Mouse (Mus musculus): ENCODE data around the gene Efnb2. TPM values are rescaled to one million over a fixed set of nuclear protein-coding genes. Genes with fewer than 3 reads are reported as not detected.

Efnb2 gene
- polyA plus RNA-seq, 1 experiment from 2014 or later: 16.2 TPM

DNA sequence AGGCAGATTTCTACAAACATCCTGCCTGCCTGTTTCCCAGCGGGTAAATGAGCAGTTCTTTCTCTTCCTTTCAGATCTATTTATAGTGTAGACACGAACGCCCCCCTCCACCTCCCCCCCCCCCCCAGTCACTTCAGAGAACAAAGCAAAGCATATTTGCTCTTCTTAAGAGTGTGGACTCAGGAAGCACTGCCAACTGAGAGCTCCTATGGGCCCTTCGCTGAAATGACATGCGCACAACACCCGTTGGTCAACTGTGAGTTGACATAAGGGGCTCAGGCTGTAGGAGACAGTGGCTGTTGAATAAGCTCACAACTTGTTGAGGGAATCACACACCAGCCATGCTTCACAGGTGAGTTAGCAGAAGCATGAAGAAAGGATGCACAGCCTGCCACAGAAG, 84.8 kb downstream of the Efnb2 start:
- Histone ChIP-seq H3K9me3 (no peaks in the 10 kb centered on the region), H3K9ac (replicated peaks) (no peak overlapping the region), H3K36me3 (no peaks in the 10 kb centered on the region), H3K4me3 (replicated peaks) (no peak overlapping the region), H3K27ac (no peak overlapping the region), H3K4me2 (replicated peaks) (no peak overlapping the region), H3K4me1 (replicated peaks) (peaks cover 43% of the 10 kb centered on the region), H3K27me3 (peaks cover 55% of the 10 kb centered on the region)
- WGBS: 39% methylated on average over 6 of the region's 6 CpGs
- ATAC-seq: 0 out of 2 replicates have a peak, but pooled peaks have one; percentile 9

DNA sequence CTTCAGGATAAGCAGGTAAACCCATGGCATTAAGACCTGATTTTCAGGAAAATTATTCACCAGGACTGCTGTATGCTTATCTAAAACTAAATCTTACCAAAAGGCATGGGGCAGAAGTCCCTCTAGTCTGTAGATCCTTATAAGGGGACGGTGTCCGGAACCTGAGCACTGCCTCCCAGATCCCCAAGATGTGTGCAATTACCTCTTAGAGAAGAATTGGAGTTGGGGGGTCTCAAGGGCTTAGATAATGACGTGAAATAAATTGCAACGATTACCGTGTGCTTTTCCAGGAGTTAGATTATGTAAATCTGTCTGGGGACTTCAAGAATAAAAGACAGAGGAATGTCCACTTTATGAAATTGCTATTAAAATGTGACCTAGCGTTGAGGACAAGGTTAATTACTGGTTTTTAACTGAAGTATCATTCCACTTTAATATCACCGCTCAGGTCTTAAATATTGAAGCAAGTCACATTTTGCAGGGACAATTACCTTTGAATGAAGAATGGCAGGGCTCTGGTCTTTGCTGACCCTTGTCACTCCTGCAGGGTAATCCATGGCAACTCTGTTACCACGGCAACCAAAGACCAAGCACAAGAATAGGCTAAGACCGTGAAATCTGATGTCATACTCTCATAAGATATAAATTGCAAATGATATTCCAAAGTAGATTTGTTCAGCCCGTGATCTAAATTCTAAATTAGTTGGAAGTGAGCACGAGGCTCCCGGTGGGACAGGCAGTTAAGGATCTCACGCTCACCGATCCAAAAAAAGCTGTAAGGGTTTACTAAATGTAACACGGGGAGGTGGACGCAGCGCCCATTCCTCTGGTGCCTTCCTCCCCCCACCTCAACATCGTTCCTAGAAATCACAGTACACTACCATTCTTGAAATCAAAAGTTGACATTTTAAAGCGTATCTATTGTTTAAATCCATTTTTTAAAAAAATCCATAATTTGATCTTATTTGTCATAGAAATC, 86.2 kb downstream of the Efnb2 start:
- ATAC-seq: peak; percentile 92
- WGBS: 10% methylated on average over 19 of the region's 19 CpGs
- no peaks in the 10 kb centered on the region for H3K36me3 ChIP-seq
- H3K27me3 ChIP-seq: peaks cover 57% of the 10 kb centered on the region
- H3K4me3 ChIP-seq (replicated peaks): no peak overlapping the region
- H3K9me3 ChIP-seq: no peaks in the 10 kb centered on the region
- H3K9ac ChIP-seq (replicated peaks): no peak overlapping the region
- peak overlapping the region; percentile 41 for H3K4me2 ChIP-seq (replicated peaks)
- peaks cover 43% of the 10 kb centered on the region for H3K4me1 ChIP-seq (replicated peaks)
- H3K27ac ChIP-seq: no peak overlapping the region

DNA sequence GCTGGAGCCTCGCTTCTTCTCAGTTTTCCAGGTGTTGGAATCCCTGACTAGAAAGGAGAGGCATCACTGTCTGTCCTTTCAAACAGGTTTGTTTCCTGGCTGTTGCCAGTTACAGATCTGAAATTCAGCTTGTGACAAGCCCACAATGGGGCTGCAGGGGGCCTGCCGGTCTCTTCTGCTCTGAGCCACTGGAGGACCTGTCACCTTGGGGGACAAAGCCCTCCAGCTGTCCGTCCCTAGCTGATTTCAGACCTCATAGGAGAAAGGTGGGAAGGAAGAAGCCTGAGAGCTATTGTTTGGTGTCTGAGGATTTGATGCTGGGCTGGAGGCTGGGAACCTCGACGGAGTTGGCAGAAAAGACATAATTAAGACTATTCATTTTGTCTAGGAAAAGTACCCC, 88.8 kb downstream of the Efnb2 start:
- 13% methylated on average over 5 of the region's 5 CpGs for WGBS
- peaks cover 38% of the 10 kb centered on the region for H3K4me1 ChIP-seq (replicated peaks)
- H3K27ac ChIP-seq: no peak overlapping the region
- H3K4me3 ChIP-seq (replicated peaks): no peak overlapping the region
- no peaks in the 10 kb centered on the region for H3K9me3 ChIP-seq
- no peaks in the 10 kb centered on the region for H3K36me3 ChIP-seq
- H3K4me2 ChIP-seq (replicated peaks): no peak overlapping the region
- ATAC-seq: no peak
- H3K9ac ChIP-seq (replicated peaks): no peak overlapping the region
- peaks cover 54% of the 10 kb centered on the region for H3K27me3 ChIP-seq

DNA sequence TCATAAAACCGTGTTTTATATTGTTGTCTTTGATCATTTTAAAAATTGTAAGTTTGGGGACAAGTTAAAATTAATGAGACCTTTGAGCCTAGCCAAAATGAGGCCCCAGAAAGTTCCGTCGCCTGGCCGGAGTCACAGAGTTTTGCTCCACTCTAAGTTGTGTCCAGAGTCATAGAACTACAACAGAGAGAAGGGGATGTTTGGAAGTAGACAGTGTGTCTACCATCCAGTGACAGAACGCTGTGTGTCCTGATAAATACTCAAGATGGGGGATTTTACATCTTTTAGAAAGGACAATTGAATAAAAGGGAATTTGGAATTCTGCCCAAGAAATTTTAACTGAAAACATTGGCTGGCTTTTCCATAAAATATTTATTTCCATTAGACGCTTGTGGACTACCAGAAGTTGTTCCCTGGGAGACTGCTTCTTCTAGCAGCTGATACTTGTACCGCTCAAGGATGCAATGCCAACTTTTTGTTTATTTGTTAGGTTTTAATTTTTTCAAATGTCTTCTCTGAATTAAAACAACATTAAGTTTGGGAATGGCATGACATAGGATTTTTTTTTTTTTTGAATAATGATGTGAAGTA, 89.3 kb downstream of the Efnb2 start:
- Histone ChIP-seq H3K9ac (replicated peaks) (no peak overlapping the region), H3K36me3 (no peaks in the 10 kb centered on the region), H3K4me3 (replicated peaks) (no peak overlapping the region), H3K4me2 (replicated peaks) (no peak overlapping the region), H3K27ac (no peak overlapping the region), H3K9me3 (no peaks in the 10 kb centered on the region), H3K4me1 (replicated peaks) (peaks cover 38% of the 10 kb centered on the region), H3K27me3 (peaks cover 53% of the 10 kb centered on the region)
- no peak for ATAC-seq
- WGBS: 89% methylated on average over 7 of the region's 7 CpGs

DNA sequence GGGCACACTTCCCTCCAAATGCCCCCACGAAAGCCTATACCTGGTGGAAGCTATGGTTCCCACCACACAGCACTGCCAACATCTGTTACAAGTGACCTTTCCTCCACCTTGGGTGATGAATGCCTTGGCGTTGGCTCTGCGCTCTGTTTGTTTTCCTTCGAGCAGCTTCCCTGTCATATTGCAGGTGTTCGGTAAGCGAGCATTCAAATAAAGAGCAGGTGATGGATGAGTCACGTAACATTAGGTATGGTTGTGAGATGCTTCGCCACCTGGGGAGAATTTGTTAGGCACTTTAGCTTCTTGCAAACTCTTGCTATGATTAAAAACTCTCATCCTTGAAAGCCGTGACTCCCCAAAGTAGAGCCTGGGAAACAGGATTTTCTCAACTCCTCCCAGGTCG, 91.8 kb downstream of the Efnb2 start:
- no peaks in the 10 kb centered on the region for H3K9me3 ChIP-seq
- ATAC-seq: no peak
- H3K27me3 ChIP-seq: peaks cover 62% of the 10 kb centered on the region
- no peaks in the 10 kb centered on the region for H3K36me3 ChIP-seq
- no peak overlapping the region for H3K9ac ChIP-seq (replicated peaks)
- peaks cover 14% of the 10 kb centered on the region for H3K4me1 ChIP-seq (replicated peaks)
- no peak overlapping the region for H3K4me3 ChIP-seq (replicated peaks)
- H3K4me2 ChIP-seq (replicated peaks): no peak overlapping the region
- no peak overlapping the region for H3K27ac ChIP-seq
- 92% methylated on average over 10 of the region's 10 CpGs for WGBS

DNA sequence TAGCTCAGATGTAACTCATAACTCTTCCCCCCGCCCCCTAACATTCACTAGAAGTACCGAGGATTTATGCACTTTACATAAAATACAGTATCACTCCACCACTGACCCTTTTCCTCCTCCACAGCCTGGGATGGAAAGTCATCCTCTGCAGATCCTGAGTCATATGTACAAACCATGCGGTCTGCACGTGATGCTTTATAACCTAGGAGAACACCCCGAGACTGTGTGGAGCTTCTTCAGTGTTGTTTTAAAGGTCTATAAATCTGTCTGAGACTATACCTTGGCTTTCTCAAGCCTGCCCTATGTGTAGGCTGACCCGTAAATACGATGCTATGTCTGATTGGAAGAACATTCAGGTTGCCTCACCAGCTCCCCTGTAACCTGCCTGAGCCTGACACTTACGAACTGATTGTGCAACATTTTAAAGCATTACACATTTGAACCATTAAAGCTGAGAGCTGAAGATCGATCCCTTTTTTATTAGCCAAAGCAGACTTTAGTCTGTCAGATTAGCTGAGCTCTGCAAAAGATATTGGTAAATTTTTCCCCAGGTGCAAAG, 92.7 kb downstream of the Efnb2 start:
- Histone ChIP-seq H3K9me3 (no peaks in the 10 kb centered on the region), H3K4me2 (replicated peaks) (no peak overlapping the region), H3K27ac (no peak overlapping the region), H3K4me1 (replicated peaks) (peaks cover 9% of the 10 kb centered on the region), H3K36me3 (no peaks in the 10 kb centered on the region), H3K9ac (replicated peaks) (no peak overlapping the region), H3K4me3 (replicated peaks) (no peak overlapping the region), H3K27me3 (peaks cover 62% of the 10 kb centered on the region)
- WGBS: 94% methylated on average over 9 of the region's 9 CpGs
- no peak for ATAC-seq

Small RNAs within 50 kb of the gene (microRNA-seq; reads per million reads assigned to microRNA genes)
- gene Mir7654: 8.7 reads per million, percentile 26 among the genes with 10 or more reads in this experiment

Other genes starting within 250 kb of the Efnb2 start
- gene Arglu1, start 29.3 kb upstream of the Efnb2 start, polyA plus RNA-seq (2015; fragmentation: Nextera tagmentation; extraction: Ambion mirVana): 191 and 193 TPM in 2 replicates

Measured in midbrain, embryonic 13.5 days (tissue).